Mouse (Mus musculus): ENCODE measurements around the gene Krtap16-1. TPM values are rescaled to one million over a fixed set of nuclear protein-coding genes. Genes with fewer than 3 reads are reported as not detected.

The Krtap16-1 gene
- total and polyA plus RNA-seq, 3 experiments, result not detected

- Histone ChIP-seq H3K36me3 (replicated peaks in 1 of 2; ENCODE audit: control insufficient read depth in 1 of 2, insufficient read depth in 1 of 2, low read length in 1 of 2) (no peaks in the 10 kb centered on the region), H3K4me1 (ENCODE audit: control insufficient read depth in 1 of 2, insufficient read depth in 2 of 2) (no peaks in the 10 kb centered on the region), H3K4me3 (replicated peaks in 1 of 3; ENCODE audit: low read depth in 2 of 3, low read length in 2 of 3, poor library complexity in 1 of 3) (no peak overlapping the region), H3K9ac (ENCODE audit: insufficient read depth, low read depth) (no peak overlapping the region), H3K27me3 (replicated peaks) (peaks cover 49% of the 10 kb centered on the region), H3K79me2 (replicated peaks; ENCODE audit: control insufficient read depth, extremely low read depth, insufficient read depth, poor library complexity, severe bottlenecking) (no peaks in the 10 kb centered on the region; the same call in 1 of the 2 replicates), H3K27ac (ENCODE audit: insufficient read depth, low read depth) (no peak overlapping the region), H3K4me2 (ENCODE audit: insufficient read depth, low read depth, poor library complexity, severe bottlenecking) (no peak overlapping the region), H3K9me3 (replicated peaks; ENCODE audit: low read length) (peaks cover 6% of the 10 kb centered on the region)
- dilution Hi-C loops (cut with MboI; ENCODE audit: extremely low pct_ligation_motif_present, extremely low pct_unique_long_range_greater_than_20kb, low sequenced_read_pairs) (no loop called here), in situ Hi-C loops (cut with MboI; ENCODE audit: low pct_ligation_motif_present, low pct_unique_long_range_greater_than_20kb, low sequenced_read_pairs) (loop anchor here (10.0 kb wide), 1 partner anchor 541 kb away; no protein-coding TSS in a partner anchor)
- TF ChIP-seq USF1 (IDR thresholded peaks at IDR 0.05; ENCODE audit: low read depth, low read length) (no peak), CTCF (conservative IDR thresholded peaks at IDR 0.05 in 1 of 2, IDR thresholded peaks at IDR 0.05 in 1 of 2; ENCODE audit: low read depth in 2 of 2, low read length in 2 of 2) (no peak), EP300 (IDR thresholded peaks at IDR 0.05; ENCODE audit: low read length) (no peak), MAZ (IDR thresholded peaks at IDR 0.05; ENCODE audit: low read depth, low read length) (no peak), MXI1 (IDR thresholded peaks at IDR 0.05; ENCODE audit: low read depth, low read length) (no peak), BHLHE40 (IDR thresholded peaks at IDR 0.05; ENCODE audit: low read depth, low read length) (no peak), NELFE (IDR thresholded peaks at IDR 0.05; ENCODE audit: low read depth, low read length) (no peak), ETS1 (conservative IDR thresholded peaks at IDR 0.05; ENCODE audit: low read depth, low read length) (no peak), MEF2A (IDR thresholded peaks at IDR 0.05; ENCODE audit: borderline replicate concordance, low read depth, low read length) (no peak), RAD21 (IDR thresholded peaks at IDR 0.05; ENCODE audit: low read depth, low read length) (no peak), TBP (conservative IDR thresholded peaks at IDR 0.05; ENCODE audit: low read depth, low read length) (no peak), PAX5 (IDR thresholded peaks at IDR 0.05; ENCODE audit: low read length) (no peak), MAX (IDR thresholded peaks at IDR 0.05; ENCODE audit: low read length) (no peak)
- DNase-seq (ENCODE audit: extremely low read depth), result no peak
These were observed 19.5 kb upstream of the Krtap16-1 start for GRCm38 (mm10) chr11:100005905-100006304.

- TF ChIP-seq CHD1 (IDR thresholded peaks at IDR 0.05; ENCODE audit: low read depth, low read length), result no peak
- peak; percentile 99 for TF ChIP-seq ZNF384 (IDR thresholded peaks at IDR 0.05; ENCODE audit: low read depth, low read length)
- TF ChIP-seq SMC3 (IDR thresholded peaks at IDR 0.05; ENCODE audit: low read depth, low read length), result peak; percentile 85
- TF ChIP-seq ZKSCAN1 (IDR thresholded peaks at IDR 0.05; ENCODE audit: borderline replicate concordance, low read depth, low read length), result no peak
- peak; percentile 93 to 94 for TF ChIP-seq CTCF (conservative IDR thresholded peaks at IDR 0.05 in 1 of 2, IDR thresholded peaks at IDR 0.05 in 1 of 2; ENCODE audit: low read depth in 2 of 2, low read length in 2 of 2)
- TF ChIP-seq CHD2 (IDR thresholded peaks at IDR 0.05; ENCODE audit: low read length), result no peak
- peak; percentile 36; the same call in 1 of the 2 replicates for TF ChIP-seq ZC3H11A (IDR thresholded peaks at IDR 0.05; ENCODE audit: low read depth, low read length)
- TF ChIP-seq RAD21 (IDR thresholded peaks at IDR 0.05; ENCODE audit: low read depth, low read length), result peak; percentile 96
- TF ChIP-seq MYC (IDR thresholded peaks at IDR 0.05; ENCODE audit: low read depth, low read length), result 0 out of 2 replicates have a peak, but pooled peaks have one; percentile 27
- peak; percentile 54 for DNase-seq (ENCODE audit: extremely low read depth)
These were observed 18.4 kb upstream of the Krtap16-1 start for GRCm38 (mm10) chr11:100004846-100005245.

More at GRCm38 (mm10) chr11:100004846-100005245, 18.4 kb upstream of the Krtap16-1 start:
- no peak overlapping the region for H3K9ac ChIP-seq (ENCODE audit: insufficient read depth, low read depth)
- no peaks in the 10 kb centered on the region; the same call in 1 of the 2 replicates for H3K79me2 ChIP-seq (replicated peaks; ENCODE audit: control insufficient read depth, extremely low read depth, insufficient read depth, poor library complexity, severe bottlenecking)
- H3K4me2 ChIP-seq (ENCODE audit: insufficient read depth, low read depth, poor library complexity, severe bottlenecking), result no peak overlapping the region
- no peaks in the 10 kb centered on the region for H3K36me3 ChIP-seq (replicated peaks in 1 of 2; ENCODE audit: control insufficient read depth in 1 of 2, insufficient read depth in 1 of 2, low read length in 1 of 2)
- in situ Hi-C loops (cut with MboI; ENCODE audit: low pct_ligation_motif_present, low pct_unique_long_range_greater_than_20kb, low sequenced_read_pairs), result loop anchor here (10.0 kb wide), 1 partner anchor 540 kb away; no protein-coding TSS in a partner anchor
- H3K4me3 ChIP-seq (replicated peaks in 1 of 3; ENCODE audit: low read depth in 2 of 3, low read length in 2 of 3, poor library complexity in 1 of 3), result no peak overlapping the region
- no peak overlapping the region for H3K27ac ChIP-seq (ENCODE audit: insufficient read depth, low read depth)
- dilution Hi-C loops (cut with MboI; ENCODE audit: extremely low pct_ligation_motif_present, extremely low pct_unique_long_range_greater_than_20kb, low sequenced_read_pairs), result no loop called here
- H3K27me3 ChIP-seq (replicated peaks), result peaks cover 44% of the 10 kb centered on the region
- H3K9me3 ChIP-seq (replicated peaks; ENCODE audit: low read length), result peaks cover 6% of the 10 kb centered on the region
- no peaks in the 10 kb centered on the region for H3K4me1 ChIP-seq (ENCODE audit: control insufficient read depth in 1 of 2, insufficient read depth in 2 of 2)

All from CH12.LX (cell line).